Mouse (Mus musculus) neural tube, embryonic 12.5 days (tissue): ENCODE results near the gene Nr1h4. TPM values are rescaled to one million over a fixed set of nuclear protein-coding genes. Genes with fewer than 3 reads are reported as not detected.

Source experiments
- ATAC-seq: fragments of 200-750 bp; cut with Nextera tagmentation; 2 replicates; pipeline ENCODE4 v1.8.0; 2017; ENCODE audit warnings: low read depth, mild to moderate bottlenecking, moderate TSS enrichment, moderate library complexity; ENCODE audit not compliant: low FRiP score
- H3K27ac ChIP-seq: fragments of 300-500 bp; sonication (generic); 2 replicates; pipeline ENCODE4 v1.5.1; 2016
- H3K27me3 ChIP-seq: fragments of 300-500 bp; sonication (generic); replicated peaks from 2 replicates; pipeline ENCODE4 v1.6.1; 2016; ENCODE audit warnings: mild to moderate bottlenecking
- H3K36me3 ChIP-seq: fragments of 300-500 bp; sonication (generic); 2 replicates; pipeline ENCODE4 v1.6.1; 2016; ENCODE audit warnings: mild to moderate bottlenecking
- H3K4me1 ChIP-seq: fragments of 300-500 bp; sonication (generic); 2 replicates; pipeline ENCODE4 v1.6.1; 2016
- H3K4me2 ChIP-seq: fragments of 300-500 bp; sonication (generic); replicated peaks from 2 replicates; pipeline ENCODE4 v1.6.1; 2016; ENCODE audit warnings: mild to moderate bottlenecking
- H3K4me3 ChIP-seq: fragments of 300-500 bp; sonication (generic); 2 replicates; pipeline ENCODE4 v1.5.1; 2016
- H3K9ac ChIP-seq: fragments of 300-500 bp; sonication (generic); 2 replicates; pipeline ENCODE4 v1.6.1; 2016; ENCODE audit warnings: mild to moderate bottlenecking
- H3K9me3 ChIP-seq: fragments of 300-500 bp; sonication (generic); 2 replicates; pipeline ENCODE4 v1.6.1; 2016; ENCODE audit warnings: mild to moderate bottlenecking
- WGBS: fragments of 180-500 bp; shearing (Covaris S2); methylation state at CpG from one replicate; pipeline ENCODE4 v1.1.7; 2016; 5-methylcytosine and 5-hydroxymethylcytosine counted together
- polyA plus RNA-seq: library from polyadenylated mRNA; unstranded; fragments of >200 nt; fragmentation: Nextera tagmentation; extraction: Ambion mirVana; gene quantifications from 2 replicates; pipeline ENCODE4 v1.2.1, GENCODE M21; 2016

Nr1h4 gene
- polyA plus RNA-seq, 1 experiment from 2014 or later = not detected

GRCm38 (mm10) chr10:89417966-89418365 is 115.4 kb downstream of the Nr1h4 start:
- Histone ChIP-seq H3K9me3 (no peaks in the 10 kb centered on the region), H3K36me3 (peaks cover 14% of the 10 kb centered on the region), H3K4me2 (no peak overlapping the region), H3K9ac (no peak overlapping the region), H3K27me3 (no peaks in the 10 kb centered on the region), H3K4me3 (no peak overlapping the region), H3K4me1 (no peaks in the 10 kb centered on the region), H3K27ac (no peak overlapping the region)
- 96% methylated on average over 2 of the region's 2 CpGs for WGBS
- no peak for ATAC-seq

- H3K36me3 ChIP-seq = peaks cover 18% of the 10 kb centered on the region
- no peaks in the 10 kb centered on the region for H3K27me3 ChIP-seq
- ATAC-seq = no peak
- no peaks in the 10 kb centered on the region for H3K4me1 ChIP-seq
- H3K27ac ChIP-seq = no peak overlapping the region
- H3K4me3 ChIP-seq = no peak overlapping the region
- 79% methylated on average over 3 of the region's 3 CpGs for WGBS
- H3K9me3 ChIP-seq = no peaks in the 10 kb centered on the region
- no peak overlapping the region for H3K9ac ChIP-seq
- no peak overlapping the region for H3K4me2 ChIP-seq
Observed at GRCm38 (mm10) chr10:89415478-89415877, 117.9 kb downstream of the Nr1h4 start.

GRCm38 (mm10) chr10:89407551-89407950 is 125.8 kb downstream of the Nr1h4 start:
- H3K36me3 ChIP-seq = no peaks in the 10 kb centered on the region
- H3K9me3 ChIP-seq = no peaks in the 10 kb centered on the region
- no peaks in the 10 kb centered on the region for H3K27me3 ChIP-seq

DNA sequence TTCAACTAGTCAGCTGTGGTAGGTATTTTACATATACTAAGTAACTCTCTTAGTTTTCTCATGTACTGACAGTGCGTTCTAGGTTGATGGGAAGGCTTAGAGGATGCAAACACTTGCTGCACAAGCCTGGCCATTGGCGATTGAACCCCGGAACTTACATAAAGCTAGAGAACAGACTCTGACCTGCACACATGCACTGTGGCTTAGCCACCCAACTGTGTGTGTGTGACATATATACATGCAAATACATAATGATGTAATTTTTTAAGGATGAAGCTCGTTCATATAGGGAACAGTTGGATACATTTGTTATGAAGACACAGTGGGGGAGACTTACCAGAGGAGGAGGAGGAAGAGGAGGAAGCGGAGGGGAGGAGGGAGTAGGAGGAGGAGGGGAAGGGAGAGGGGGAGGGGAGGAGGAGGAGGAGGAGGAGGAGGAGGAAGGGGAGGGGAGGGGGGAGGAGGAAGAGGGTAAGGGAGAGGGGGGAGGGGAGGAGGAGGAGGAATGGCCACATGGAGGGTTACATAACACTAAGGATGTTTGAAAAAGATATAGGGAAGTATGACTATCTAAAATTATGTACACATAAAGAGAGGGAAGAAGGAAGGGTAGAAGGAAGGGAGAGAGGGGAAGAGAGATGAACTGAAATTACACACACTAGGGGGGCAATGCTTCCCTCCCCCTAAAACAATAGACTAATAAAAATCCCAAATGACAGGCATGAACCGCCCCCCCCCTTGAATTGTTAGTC is 126.5 kb downstream of the Nr1h4 start:
- Histone ChIP-seq H3K9me3 (no peaks in the 10 kb centered on the region), H3K27ac (no peak overlapping the region), H3K36me3 (no peaks in the 10 kb centered on the region), H3K4me3 (no peak overlapping the region), H3K27me3 (no peaks in the 10 kb centered on the region), H3K4me2 (no peak overlapping the region), H3K9ac (no peak overlapping the region), H3K4me1 (no peaks in the 10 kb centered on the region)
- WGBS = 72% methylated on average over 5 of the region's 6 CpGs
- no peak for ATAC-seq

More at GRCm38 (mm10) chr10:89407551-89407950, 125.8 kb downstream of the Nr1h4 start:
- Histone ChIP-seq H3K4me2 (no peak overlapping the region), H3K27ac (no peak overlapping the region), H3K4me3 (no peak overlapping the region), H3K9ac (no peak overlapping the region), H3K4me1 (no peaks in the 10 kb centered on the region)
- WGBS = 21% methylated on average over 1 of the region's 1 CpGs
- no peak for ATAC-seq

- 72% methylated on average over 4 of the region's 4 CpGs for WGBS
- no peak overlapping the region for H3K4me2 ChIP-seq
- H3K27ac ChIP-seq = no peak overlapping the region
- H3K4me1 ChIP-seq = no peaks in the 10 kb centered on the region
- no peaks in the 10 kb centered on the region for H3K36me3 ChIP-seq
- no peak overlapping the region for H3K9ac ChIP-seq
- H3K4me3 ChIP-seq = no peak overlapping the region
- no peaks in the 10 kb centered on the region for H3K9me3 ChIP-seq
- no peak for ATAC-seq
- no peaks in the 10 kb centered on the region for H3K27me3 ChIP-seq
Observed at GRCm38 (mm10) chr10:89404936-89405335, 128.4 kb downstream of the Nr1h4 start.

Other genes with a start within 250 kb of the Nr1h4 start
- 3.1 and 4.4 TPM in 2 replicates for gene Ano4, start 188.8 kb downstream of the Nr1h4 start, polyA plus RNA-seq
- 7.0 and 8.1 TPM in 2 replicates for gene Gas2l3, start 89.6 kb downstream of the Nr1h4 start, polyA plus RNA-seq
- 0.20 and 0.27 TPM in 2 replicates for gene Slc17a8, start 87.7 kb upstream of the Nr1h4 start, polyA plus RNA-seq
- 11.1 and 11.3 TPM in 2 replicates for gene Scyl2, start 152.7 kb upstream of the Nr1h4 start, polyA plus RNA-seq
- 43.3 and 47.9 TPM in 2 replicates for gene Actr6, start 198.7 kb upstream of the Nr1h4 start, polyA plus RNA-seq
- gene Uhrf1bp1l, start 211.4 kb upstream of the Nr1h4 start, polyA plus RNA-seq = 28.9 and 31.9 TPM in 2 replicates